Mouse (Mus musculus): ENCODE data around the gene Commd8. TPM values are rescaled to one million over a fixed set of nuclear protein-coding genes. Genes with fewer than 3 reads are reported as not detected.
A peak's percentile ranks its signal among the peaks of the same experiment; 100 is the strongest.

Commd8 gene
- polyA plus RNA-seq, 1 experiment, result 46.6 TPM

- H3K4me3 ChIP-seq (replicated peaks; ENCODE audit: control insufficient read depth, low read depth, low read length), result peak overlapping the region; percentile 93
- under 1% methylated on average over 32 of the region's 32 CpGs for WGBS
- TF ChIP-seq POLR2A (IDR thresholded peaks at IDR 0.05; ENCODE audit: borderline replicate concordance, control insufficient read depth, low read depth, low read length) (peak; percentile 97), CTCF (IDR thresholded peaks at IDR 0.05; ENCODE audit: control insufficient read depth, insufficient read depth, low read length) (no peak)
- H3K4me1 ChIP-seq (ENCODE audit: control insufficient read depth, insufficient read depth, low read length), result peaks cover 6% of the 10 kb centered on the region; the same call in 1 of the 2 replicates
- H3K27ac ChIP-seq (ENCODE audit: control insufficient read depth, insufficient read depth, low read depth, low read length, poor library complexity), result peak overlapping the region; percentile 80
Measured at GRCm38 (mm10) chr5:72203028-72203733, 35.2 kb upstream of the Commd8 start.

- H3K4me3 ChIP-seq (replicated peaks; ENCODE audit: control insufficient read depth, low read depth, low read length), result no peak overlapping the region
- TF ChIP-seq CTCF (IDR thresholded peaks at IDR 0.05; ENCODE audit: control insufficient read depth, insufficient read depth, low read length) (no peak), POLR2A (IDR thresholded peaks at IDR 0.05; ENCODE audit: borderline replicate concordance, control insufficient read depth, low read depth, low read length) (no peak)
- H3K4me1 ChIP-seq (ENCODE audit: control insufficient read depth, insufficient read depth, low read length), result peaks cover 6% of the 10 kb centered on the region; the same call in 1 of the 2 replicates
- H3K27ac ChIP-seq (ENCODE audit: control insufficient read depth, insufficient read depth, low read depth, low read length, poor library complexity), result no peak overlapping the region
- 62% methylated on average over 10 of the region's 10 CpGs for WGBS
Measured at GRCm38 (mm10) chr5:72202016-72202415, 34.0 kb upstream of the Commd8 start.

GRCm38 (mm10) chr5:72201600-72201999 is 33.6 kb upstream of the Commd8 start:
- Histone ChIP-seq H3K27ac (ENCODE audit: control insufficient read depth, insufficient read depth, low read depth, low read length, poor library complexity) (no peak overlapping the region), H3K4me1 (ENCODE audit: control insufficient read depth, insufficient read depth, low read length) (peaks cover 6% of the 10 kb centered on the region; the same call in 1 of the 2 replicates), H3K4me3 (replicated peaks; ENCODE audit: control insufficient read depth, low read depth, low read length) (no peak overlapping the region)
- WGBS, result 71% methylated on average over 7 of the region's 7 CpGs
- TF ChIP-seq POLR2A (IDR thresholded peaks at IDR 0.05; ENCODE audit: borderline replicate concordance, control insufficient read depth, low read depth, low read length) (no peak), CTCF (IDR thresholded peaks at IDR 0.05; ENCODE audit: control insufficient read depth, insufficient read depth, low read length) (no peak)

- Histone ChIP-seq H3K4me1 (ENCODE audit: control insufficient read depth, insufficient read depth, low read length) (no peaks in the 10 kb centered on the region), H3K4me3 (replicated peaks; ENCODE audit: control insufficient read depth, low read depth, low read length) (no peak overlapping the region), H3K27ac (ENCODE audit: control insufficient read depth, insufficient read depth, low read depth, low read length, poor library complexity) (no peak overlapping the region)
- TF ChIP-seq CTCF (IDR thresholded peaks at IDR 0.05; ENCODE audit: control insufficient read depth, insufficient read depth, low read length), result no peak
- TF ChIP-seq POLR2A (IDR thresholded peaks at IDR 0.05; ENCODE audit: borderline replicate concordance, control insufficient read depth, low read depth, low read length), result no peak
- 58% methylated on average over 1 of the region's 1 CpGs for WGBS
Measured at GRCm38 (mm10) chr5:72195442-72195841, 27.5 kb upstream of the Commd8 start.

GRCm38 (mm10) chr5:72191932-72192331 is 23.9 kb upstream of the Commd8 start:
- TF ChIP-seq CTCF (IDR thresholded peaks at IDR 0.05; ENCODE audit: control insufficient read depth, insufficient read depth, low read length) (no peak), POLR2A (IDR thresholded peaks at IDR 0.05; ENCODE audit: borderline replicate concordance, control insufficient read depth, low read depth, low read length) (no peak)
- Histone ChIP-seq H3K4me3 (replicated peaks; ENCODE audit: control insufficient read depth, low read depth, low read length) (no peak overlapping the region), H3K4me1 (ENCODE audit: control insufficient read depth, insufficient read depth, low read length) (no peaks in the 10 kb centered on the region), H3K27ac (ENCODE audit: control insufficient read depth, insufficient read depth, low read depth, low read length, poor library complexity) (no peak overlapping the region)
- 80% methylated on average over 5 of the region's 5 CpGs for WGBS

- H3K27ac ChIP-seq (ENCODE audit: control insufficient read depth, insufficient read depth, low read depth, low read length, poor library complexity), result no peak overlapping the region
- no peaks in the 10 kb centered on the region for H3K4me1 ChIP-seq (ENCODE audit: control insufficient read depth, insufficient read depth, low read length)
- H3K4me3 ChIP-seq (replicated peaks; ENCODE audit: control insufficient read depth, low read depth, low read length), result no peak overlapping the region
- TF ChIP-seq CTCF (IDR thresholded peaks at IDR 0.05; ENCODE audit: control insufficient read depth, insufficient read depth, low read length), result no peak
- no peak for TF ChIP-seq POLR2A (IDR thresholded peaks at IDR 0.05; ENCODE audit: borderline replicate concordance, control insufficient read depth, low read depth, low read length)
- 89% methylated on average over 7 of the region's 7 CpGs for WGBS
Measured at GRCm38 (mm10) chr5:72191154-72191553, 23.2 kb upstream of the Commd8 start.

GRCm38 (mm10) chr5:72184437-72185100 is 16.6 kb upstream of the Commd8 start:
- 30% methylated on average over 13 of the region's 13 CpGs for WGBS
- Histone ChIP-seq H3K27ac (ENCODE audit: control insufficient read depth, insufficient read depth, low read depth, low read length, poor library complexity) (peak overlapping the region; percentile 63), H3K4me3 (replicated peaks; ENCODE audit: control insufficient read depth, low read depth, low read length) (peak overlapping the region; percentile 38), H3K4me1 (ENCODE audit: control insufficient read depth, insufficient read depth, low read length) (peaks cover 10% of the 10 kb centered on the region)
- TF ChIP-seq POLR2A (IDR thresholded peaks at IDR 0.05; ENCODE audit: borderline replicate concordance, control insufficient read depth, low read depth, low read length), result no peak
- TF ChIP-seq CTCF (IDR thresholded peaks at IDR 0.05; ENCODE audit: control insufficient read depth, insufficient read depth, low read length), result no peak

- no peak overlapping the region for H3K4me3 ChIP-seq (replicated peaks; ENCODE audit: control insufficient read depth, low read depth, low read length)
- H3K27ac ChIP-seq (ENCODE audit: control insufficient read depth, insufficient read depth, low read depth, low read length, poor library complexity), result peak overlapping the region; percentile 78; the same call in 1 of the 2 replicates
- WGBS, result under 1% methylated on average over 6 of the region's 6 CpGs
- peaks cover 10% of the 10 kb centered on the region for H3K4me1 ChIP-seq (ENCODE audit: control insufficient read depth, insufficient read depth, low read length)
- no peak for TF ChIP-seq POLR2A (IDR thresholded peaks at IDR 0.05; ENCODE audit: borderline replicate concordance, control insufficient read depth, low read depth, low read length)
Measured at GRCm38 (mm10) chr5:72183929-72184328, 15.9 kb upstream of the Commd8 start.
